Mouse (Mus musculus): ENCODE measurements around the gene Ccno. TPM values are rescaled to one million over a fixed set of nuclear protein-coding genes. Genes with fewer than 3 reads are reported as not detected.

The Ccno gene
- polyA plus RNA-seq (2014; fragmentation: Nextera tagmentation; extraction: Ambion mirVana), result 0.21 TPM in 1 of 2 replicates, not detected in the other

- under 1% methylated on average over 38 of the region's 47 CpGs for whole genome bisulfite sequencing
- 0 out of 2 replicates have a peak within 1 kb of the TSS, but pooled peaks have one; percentile 25 for H3K9ac ChIP-seq (replicated peaks; ENCODE audit: low read depth, low read length)
- H3K4me3 ChIP-seq (ENCODE audit: low read depth, low read length), result peak within 1 kb of the TSS; percentile 50
- peaks cover 44% of the 10 kb centered on the region for H3K27me3 ChIP-seq (ENCODE audit: control insufficient read depth, insufficient read depth, low read length)
- no peaks in the 10 kb centered on the region for H3K36me3 ChIP-seq (ENCODE audit: control insufficient read depth, insufficient read depth, low read length)
- H3K4me2 ChIP-seq (ENCODE audit: low read depth, low read length), result peak within 1 kb of the TSS; percentile 96
- H3K4me1 ChIP-seq (ENCODE audit: control insufficient read depth, insufficient read depth, low read length), result peaks cover 13% of the 10 kb centered on the region
- peak; percentile 95 for ATAC-seq (ENCODE audit: low read depth)
- no peaks in the 10 kb centered on the region for H3K9me3 ChIP-seq (ENCODE audit: control insufficient read depth, low read length)
- H3K27ac ChIP-seq (ENCODE audit: low read depth, low read length), result no peak within 1 kb of the TSS
Observed at GRCm38 (mm10) chr13:112987532-112987943, at the start of gene Ccno. TSS of gene Ccno (plus strand) at chr13:112987802.

DNA sequence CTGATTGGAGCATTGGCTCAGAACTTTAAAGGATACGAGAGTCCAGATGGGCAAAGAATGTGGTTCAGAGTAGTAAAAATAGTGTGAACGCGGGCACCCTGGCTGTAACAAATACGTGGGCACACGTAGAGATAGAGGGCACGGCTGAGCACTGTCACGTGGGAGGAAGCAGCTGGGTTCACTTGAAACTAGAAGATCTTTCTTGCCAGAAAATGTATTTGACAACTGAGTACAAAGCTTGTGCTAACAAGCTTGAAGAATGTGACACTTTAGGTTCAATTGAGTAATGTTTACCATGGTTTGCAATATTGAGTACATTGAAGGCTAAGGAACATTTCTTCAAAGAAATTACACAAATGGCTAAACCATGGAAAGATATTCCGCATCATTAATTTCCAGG, 49.5 kb upstream of the Ccno start:
- 94% methylated on average over 8 of the region's 8 CpGs for WGBS

GRCm38 (mm10) chr13:112941879-112942330, 45.7 kb upstream of the Ccno start:
- H3K27ac ChIP-seq (ENCODE audit: low read depth, low read length), result no peak overlapping the region
- WGBS, result 75% methylated on average over 15 of the region's 15 CpGs
- H3K4me1 ChIP-seq (ENCODE audit: control insufficient read depth, insufficient read depth, low read length), result no peaks in the 10 kb centered on the region
- H3K9ac ChIP-seq (replicated peaks; ENCODE audit: low read depth, low read length), result no peak overlapping the region
- no peaks in the 10 kb centered on the region for H3K27me3 ChIP-seq (ENCODE audit: control insufficient read depth, insufficient read depth, low read length)
- no peak for ATAC-seq (ENCODE audit: low read depth)
- no peak overlapping the region for H3K4me2 ChIP-seq (ENCODE audit: low read depth, low read length)
- no peak overlapping the region for H3K4me3 ChIP-seq (ENCODE audit: low read depth, low read length)
- no peaks in the 10 kb centered on the region for H3K9me3 ChIP-seq (ENCODE audit: control insufficient read depth, low read length)
- H3K36me3 ChIP-seq (ENCODE audit: control insufficient read depth, insufficient read depth, low read length), result peaks cover 44% of the 10 kb centered on the region

More for the DNA sequence above, 49.5 kb upstream of the Ccno start:
- H3K4me1 ChIP-seq (ENCODE audit: control insufficient read depth, insufficient read depth, low read length), result no peaks in the 10 kb centered on the region
- H3K9me3 ChIP-seq (ENCODE audit: control insufficient read depth, low read length), result no peaks in the 10 kb centered on the region
- H3K4me2 ChIP-seq (ENCODE audit: low read depth, low read length), result no peak overlapping the region
- no peak for ATAC-seq (ENCODE audit: low read depth)
- H3K27ac ChIP-seq (ENCODE audit: low read depth, low read length), result no peak overlapping the region
- no peak overlapping the region for H3K4me3 ChIP-seq (ENCODE audit: low read depth, low read length)
- H3K36me3 ChIP-seq (ENCODE audit: control insufficient read depth, insufficient read depth, low read length), result peaks cover 30% of the 10 kb centered on the region
- no peak overlapping the region for H3K9ac ChIP-seq (replicated peaks; ENCODE audit: low read depth, low read length)
- H3K27me3 ChIP-seq (ENCODE audit: control insufficient read depth, insufficient read depth, low read length), result no peaks in the 10 kb centered on the region

GRCm38 (mm10) chr13:112945312-112945711, 42.3 kb upstream of the Ccno start:
- Histone ChIP-seq H3K9ac (replicated peaks; ENCODE audit: low read depth, low read length) (no peak overlapping the region), H3K4me1 (ENCODE audit: control insufficient read depth, insufficient read depth, low read length) (no peaks in the 10 kb centered on the region), H3K36me3 (ENCODE audit: control insufficient read depth, insufficient read depth, low read length) (peaks cover 55% of the 10 kb centered on the region), H3K4me3 (ENCODE audit: low read depth, low read length) (no peak overlapping the region), H3K27me3 (ENCODE audit: control insufficient read depth, insufficient read depth, low read length) (no peaks in the 10 kb centered on the region), H3K4me2 (ENCODE audit: low read depth, low read length) (no peak overlapping the region), H3K9me3 (ENCODE audit: control insufficient read depth, low read length) (no peaks in the 10 kb centered on the region), H3K27ac (ENCODE audit: low read depth, low read length) (no peak overlapping the region)
- WGBS, result 93% methylated on average over 9 of the region's 9 CpGs
- ATAC-seq (ENCODE audit: low read depth), result no peak

GRCm38 (mm10) chr13:112945900-112946299, 41.7 kb upstream of the Ccno start:
- Histone ChIP-seq H3K4me2 (ENCODE audit: low read depth, low read length) (no peak overlapping the region), H3K27me3 (ENCODE audit: control insufficient read depth, insufficient read depth, low read length) (no peaks in the 10 kb centered on the region), H3K9me3 (ENCODE audit: control insufficient read depth, low read length) (no peaks in the 10 kb centered on the region), H3K4me1 (ENCODE audit: control insufficient read depth, insufficient read depth, low read length) (no peaks in the 10 kb centered on the region), H3K9ac (replicated peaks; ENCODE audit: low read depth, low read length) (no peak overlapping the region), H3K36me3 (ENCODE audit: control insufficient read depth, insufficient read depth, low read length) (peaks cover 61% of the 10 kb centered on the region), H3K4me3 (ENCODE audit: low read depth, low read length) (no peak overlapping the region), H3K27ac (ENCODE audit: low read depth, low read length) (no peak overlapping the region)
- WGBS, result 87% methylated on average over 6 of the region's 6 CpGs
- no peak for ATAC-seq (ENCODE audit: low read depth)

- no peak overlapping the region for H3K9ac ChIP-seq (replicated peaks; ENCODE audit: low read depth, low read length)
- H3K27ac ChIP-seq (ENCODE audit: low read depth, low read length), result no peak overlapping the region
- ATAC-seq (ENCODE audit: low read depth), result no peak
- WGBS, result 91% methylated on average over 8 of the region's 8 CpGs
- no peak overlapping the region for H3K4me2 ChIP-seq (ENCODE audit: low read depth, low read length)
- H3K27me3 ChIP-seq (ENCODE audit: control insufficient read depth, insufficient read depth, low read length), result no peaks in the 10 kb centered on the region
- no peak overlapping the region for H3K4me3 ChIP-seq (ENCODE audit: low read depth, low read length)
- no peaks in the 10 kb centered on the region for H3K4me1 ChIP-seq (ENCODE audit: control insufficient read depth, insufficient read depth, low read length)
- peaks cover 54% of the 10 kb centered on the region for H3K36me3 ChIP-seq (ENCODE audit: control insufficient read depth, insufficient read depth, low read length)
- H3K9me3 ChIP-seq (ENCODE audit: control insufficient read depth, low read length), result no peaks in the 10 kb centered on the region
Observed at GRCm38 (mm10) chr13:112954067-112954466, 33.5 kb upstream of the Ccno start.

DNA sequence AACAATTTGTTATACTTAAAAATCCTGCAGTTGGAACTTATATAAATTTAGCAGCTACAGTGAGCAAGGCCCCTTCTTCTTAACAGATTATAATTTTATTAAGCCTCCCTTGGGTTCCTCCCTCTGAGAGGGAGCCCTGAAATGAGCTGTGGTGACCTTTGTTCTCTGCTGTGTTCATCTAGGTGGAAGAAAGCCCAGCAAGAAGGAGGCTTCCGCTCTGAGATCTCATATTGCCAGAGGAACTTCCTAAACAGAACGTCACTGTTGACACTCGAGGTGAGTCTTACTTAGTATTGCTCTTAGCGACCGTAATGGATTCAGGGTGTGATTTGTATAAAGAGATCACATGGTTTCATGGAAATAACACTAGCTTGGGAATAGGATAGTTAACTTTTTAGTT, 24.5 kb upstream of the Ccno start:
- H3K27me3 ChIP-seq (ENCODE audit: control insufficient read depth, insufficient read depth, low read length), result no peaks in the 10 kb centered on the region
- no peak overlapping the region for H3K4me3 ChIP-seq (ENCODE audit: low read depth, low read length)
- WGBS, result 88% methylated on average over 5 of the region's 5 CpGs
- H3K4me2 ChIP-seq (ENCODE audit: low read depth, low read length), result no peak overlapping the region
- no peak overlapping the region for H3K27ac ChIP-seq (ENCODE audit: low read depth, low read length)
- ATAC-seq (ENCODE audit: low read depth), result no peak
- peaks cover 36% of the 10 kb centered on the region for H3K36me3 ChIP-seq (ENCODE audit: control insufficient read depth, insufficient read depth, low read length)
- no peaks in the 10 kb centered on the region for H3K9me3 ChIP-seq (ENCODE audit: control insufficient read depth, low read length)
- H3K4me1 ChIP-seq (ENCODE audit: control insufficient read depth, insufficient read depth, low read length), result no peaks in the 10 kb centered on the region
- no peak overlapping the region for H3K9ac ChIP-seq (replicated peaks; ENCODE audit: low read depth, low read length)

DNA sequence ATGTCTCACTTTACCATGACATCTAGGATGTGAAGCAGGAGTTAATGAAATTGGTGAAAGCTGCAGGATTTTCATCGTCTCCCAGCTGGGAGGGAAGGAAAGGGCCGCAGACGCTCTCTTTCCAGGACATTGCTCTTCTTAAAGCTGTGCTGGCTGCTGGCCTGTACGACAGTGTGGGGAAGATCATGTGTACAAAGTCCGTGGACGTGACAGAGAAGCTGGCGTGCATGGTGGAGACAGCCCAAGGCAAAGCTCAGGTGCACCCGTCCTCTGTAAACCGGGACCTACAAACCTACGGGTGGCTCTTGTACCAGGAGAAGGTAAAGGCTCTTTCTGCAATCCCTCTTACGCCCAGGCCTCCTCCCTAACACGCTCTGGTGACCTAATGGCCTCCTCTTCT, 23.2 kb upstream of the Ccno start:
- Histone ChIP-seq H3K36me3 (ENCODE audit: control insufficient read depth, insufficient read depth, low read length) (peaks cover 36% of the 10 kb centered on the region), H3K9me3 (ENCODE audit: control insufficient read depth, low read length) (no peaks in the 10 kb centered on the region), H3K4me3 (ENCODE audit: low read depth, low read length) (no peak overlapping the region), H3K27me3 (ENCODE audit: control insufficient read depth, insufficient read depth, low read length) (no peaks in the 10 kb centered on the region), H3K27ac (ENCODE audit: low read depth, low read length) (no peak overlapping the region), H3K4me1 (ENCODE audit: control insufficient read depth, insufficient read depth, low read length) (no peaks in the 10 kb centered on the region), H3K4me2 (ENCODE audit: low read depth, low read length) (no peak overlapping the region), H3K9ac (replicated peaks; ENCODE audit: low read depth, low read length) (no peak overlapping the region)
- whole genome bisulfite sequencing, result 93% methylated on average over 12 of the region's 12 CpGs
- no peak for ATAC-seq (ENCODE audit: low read depth)

DNA sequence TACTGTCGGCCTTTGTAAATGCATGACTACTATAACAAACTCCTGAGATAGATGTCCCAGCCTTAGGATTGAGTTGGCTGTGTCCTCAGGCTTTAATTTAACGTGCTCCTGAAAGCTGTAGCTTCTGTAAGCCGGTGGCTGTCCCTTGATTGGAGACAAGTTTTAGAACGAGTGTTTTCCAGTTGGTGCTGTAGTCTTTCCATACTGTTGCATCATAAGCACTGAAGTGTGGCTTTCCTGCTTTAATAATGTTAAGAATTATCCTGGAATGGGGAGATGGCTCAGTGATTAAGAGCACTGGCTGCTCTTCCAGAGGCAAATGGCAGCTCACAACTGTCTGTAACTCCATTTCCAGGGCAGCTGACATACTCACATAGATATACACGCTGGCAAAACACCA, 20.3 kb upstream of the Ccno start:
- H3K36me3 ChIP-seq (ENCODE audit: control insufficient read depth, insufficient read depth, low read length), result peaks cover 30% of the 10 kb centered on the region
- H3K4me2 ChIP-seq (ENCODE audit: low read depth, low read length), result no peak overlapping the region
- H3K27ac ChIP-seq (ENCODE audit: low read depth, low read length), result no peak overlapping the region
- no peak for ATAC-seq (ENCODE audit: low read depth)
- H3K9me3 ChIP-seq (ENCODE audit: control insufficient read depth, low read length), result no peaks in the 10 kb centered on the region
- WGBS, result 96% methylated on average over 5 of the region's 5 CpGs
- H3K4me3 ChIP-seq (ENCODE audit: low read depth, low read length), result no peak overlapping the region
- H3K4me1 ChIP-seq (ENCODE audit: control insufficient read depth, insufficient read depth, low read length), result no peaks in the 10 kb centered on the region
- no peak overlapping the region for H3K9ac ChIP-seq (replicated peaks; ENCODE audit: low read depth, low read length)
- H3K27me3 ChIP-seq (ENCODE audit: control insufficient read depth, insufficient read depth, low read length), result no peaks in the 10 kb centered on the region

All from neural tube, embryonic 14.5 days (tissue).